Mouse (Mus musculus): Measurements from ENCODE around the gene Cntd1. TPM values are rescaled to one million over a fixed set of nuclear protein-coding genes. Genes with fewer than 3 reads are reported as not detected.

Gene Cntd1
- polyA plus RNA-seq, 1 experiment from 2014 or later = 1.7 TPM

DNA sequence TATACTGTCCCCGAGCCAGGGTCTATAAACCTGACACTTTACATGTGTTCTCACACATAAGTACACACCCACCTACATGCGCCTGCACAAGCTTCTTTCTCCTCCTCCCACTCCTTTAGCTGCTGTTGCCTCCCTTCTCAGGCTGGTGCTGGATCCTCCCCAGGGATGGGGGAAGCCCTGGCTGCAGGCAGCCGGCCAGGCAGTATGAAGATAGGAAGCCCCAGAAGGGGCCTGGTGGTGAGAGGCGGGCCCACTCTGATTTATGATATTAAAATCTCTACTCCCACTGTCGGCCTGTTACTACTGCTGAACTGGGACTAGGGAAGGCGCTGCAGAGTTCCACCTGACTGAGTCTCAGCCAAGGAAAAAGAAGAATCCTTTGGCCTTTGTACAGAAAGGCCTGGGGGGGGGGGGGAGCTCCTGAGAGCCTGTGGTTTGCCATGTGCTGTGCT, 19.5 kb upstream of the Cntd1 start:
- Histone ChIP-seq H3K4me1 (peaks cover 57% of the 10 kb centered on the region), H3K36me3 (peaks cover 22% of the 10 kb centered on the region), H3K4me2 (peak overlapping the region; percentile 98), H3K27me3 (peaks cover 34% of the 10 kb centered on the region), H3K9ac (peak overlapping the region; percentile 83; the same call in 1 of the 2 replicates), H3K4me3 (peak overlapping the region; percentile 63), H3K9me3 (no peaks in the 10 kb centered on the region), H3K27ac (peak overlapping the region; percentile 80)
- WGBS = 34% methylated on average over 6 of the region's 6 CpGs
- ATAC-seq (ENCODE audit: insufficient number of reproducible peaks, insufficient read depth, low FRiP score, low TSS enrichment, low read depth) = no peak

DNA sequence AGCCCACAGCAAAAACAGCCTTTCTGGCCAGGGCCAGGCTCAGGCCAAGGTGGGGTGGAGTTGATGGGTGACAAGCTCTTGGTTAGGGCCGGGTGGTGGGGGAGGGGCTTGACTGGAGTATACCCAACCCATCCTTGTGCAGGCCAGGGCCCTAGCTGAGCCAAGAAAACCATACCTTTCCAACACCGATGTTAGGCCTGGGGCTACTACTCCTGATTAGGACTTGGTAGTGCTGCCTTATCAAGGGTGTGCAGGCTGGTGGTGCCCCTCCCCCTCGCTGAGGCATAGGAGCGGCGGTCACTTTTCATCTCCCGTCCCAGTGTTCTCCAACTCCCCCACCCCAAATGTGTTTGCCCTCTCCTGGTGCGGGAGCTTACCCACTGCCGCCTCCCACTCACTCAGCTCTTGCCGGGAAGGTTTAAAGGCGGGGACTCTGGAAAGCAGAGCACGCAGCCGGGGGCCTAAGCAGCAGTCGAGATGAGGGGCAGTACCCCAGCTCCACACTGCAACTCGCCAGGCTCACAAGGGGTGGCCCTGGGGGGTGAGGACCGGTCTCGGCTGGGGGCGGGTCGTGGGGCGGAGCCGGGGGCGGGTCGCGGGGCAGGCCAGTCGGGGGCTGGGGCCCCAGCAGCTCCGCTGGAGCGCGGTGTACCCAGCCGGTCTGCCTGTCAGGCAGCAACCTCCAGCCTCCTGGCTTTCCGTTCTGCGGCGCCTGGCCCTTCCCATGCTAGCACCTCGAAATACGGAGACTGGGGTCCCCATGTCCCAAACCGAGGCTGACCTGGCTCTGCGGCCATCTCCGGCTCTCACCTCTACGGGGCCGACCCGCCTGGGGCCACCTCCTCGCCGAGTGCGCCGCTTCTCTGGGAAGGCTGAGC, 18.6 kb upstream of the Cntd1 start, which contains the start of gene Wnk4:
TSS of gene Wnk4 (plus strand) at position 620 of the 878 bp plus-strand sequence.
- Histone ChIP-seq H3K4me2 (peak within 1 kb of the TSS; percentile 98), H3K4me1 (peaks cover 59% of the 10 kb centered on the region), H3K27ac (peak within 1 kb of the TSS; percentile 80), H3K9me3 (no peaks in the 10 kb centered on the region), H3K27me3 (peaks cover 42% of the 10 kb centered on the region), H3K36me3 (peaks cover 22% of the 10 kb centered on the region), H3K4me3 (peak within 1 kb of the TSS; percentile 63), H3K9ac (peak within 1 kb of the TSS; percentile 83)
- under 1% methylated on average over 41 of the region's 43 CpGs for WGBS
- peak; percentile 82 for ATAC-seq (ENCODE audit: insufficient number of reproducible peaks, insufficient read depth, low FRiP score, low TSS enrichment, low read depth)

DNA sequence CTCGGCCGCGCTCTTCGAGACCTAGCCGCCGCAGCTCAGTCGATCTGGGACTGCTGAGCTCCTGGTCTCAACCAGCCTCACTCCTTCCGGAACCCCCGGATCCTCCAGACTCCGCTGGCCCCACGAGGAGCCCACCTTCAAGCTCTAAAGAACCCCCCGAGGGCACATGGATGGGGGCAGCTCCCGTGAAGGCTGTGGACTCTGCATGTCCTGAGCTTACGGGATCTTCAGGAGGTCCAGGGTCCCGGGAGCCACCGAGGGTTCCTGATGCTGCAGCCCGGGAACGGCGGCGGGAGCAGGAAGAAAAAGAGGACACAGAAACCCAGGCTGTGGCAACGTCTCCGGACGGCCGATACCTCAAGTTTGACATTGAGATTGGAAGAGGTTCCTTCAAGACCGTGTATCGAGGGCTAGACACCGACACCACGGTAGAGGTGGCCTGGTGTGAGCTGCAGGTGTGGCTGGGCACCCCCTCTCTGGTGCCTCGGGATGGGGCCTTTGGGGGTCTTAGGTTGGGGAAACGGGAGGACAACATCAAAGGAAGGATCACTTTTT, 17.9 kb upstream of the Cntd1 start:
- ATAC-seq (ENCODE audit: insufficient number of reproducible peaks, insufficient read depth, low FRiP score, low TSS enrichment, low read depth) = peak; percentile 4; the same call in 1 of the 2 replicates
- H3K27me3 ChIP-seq = peaks cover 49% of the 10 kb centered on the region
- under 1% methylated on average over 30 of the region's 30 CpGs for WGBS
- H3K9ac ChIP-seq = peak overlapping the region; percentile 83
- peak overlapping the region; percentile 98 for H3K4me2 ChIP-seq
- H3K4me3 ChIP-seq = peak overlapping the region; percentile 63
- no peaks in the 10 kb centered on the region for H3K9me3 ChIP-seq
- H3K27ac ChIP-seq = peak overlapping the region; percentile 80
- peaks cover 20% of the 10 kb centered on the region for H3K36me3 ChIP-seq
- peaks cover 63% of the 10 kb centered on the region for H3K4me1 ChIP-seq

DNA sequence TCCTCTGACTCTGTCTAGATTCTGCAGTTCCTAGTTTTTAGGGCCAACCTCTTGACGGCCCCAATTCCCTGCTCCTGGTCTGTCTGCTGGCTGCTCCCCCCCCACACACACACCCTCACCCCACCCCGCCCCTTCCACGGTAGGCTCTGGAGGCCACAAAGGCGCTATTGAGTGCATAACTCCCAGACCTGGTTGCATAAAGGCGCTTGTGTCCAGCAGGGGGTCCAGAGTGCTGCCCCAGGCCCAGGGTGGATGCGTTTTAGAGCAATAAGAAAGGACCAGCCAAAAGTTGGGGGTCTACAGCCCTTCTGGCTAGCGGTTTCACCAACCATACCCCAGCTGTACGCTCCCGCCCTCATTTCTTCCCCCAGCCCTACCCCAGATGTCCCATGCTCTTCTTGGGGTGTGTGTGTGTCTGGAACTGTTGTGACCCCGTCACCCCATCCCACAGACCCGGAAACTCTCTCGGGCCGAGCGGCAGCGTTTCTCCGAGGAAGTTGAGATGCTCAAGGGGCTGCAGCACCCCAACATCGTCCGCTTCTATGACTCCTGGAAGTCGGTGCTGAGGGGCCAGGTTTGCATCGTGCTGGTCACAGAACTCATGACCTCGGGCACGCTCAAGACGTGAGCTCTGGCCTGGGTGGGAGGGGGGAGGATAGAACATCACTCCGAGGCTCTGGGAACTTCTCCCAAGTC, 16.4 kb upstream of the Cntd1 start:
- peak overlapping the region; percentile 98 for H3K4me2 ChIP-seq
- WGBS = 3% methylated on average over 24 of the region's 24 CpGs
- peak overlapping the region; percentile 58 for H3K9ac ChIP-seq
- peak overlapping the region; percentile 63 for H3K4me3 ChIP-seq
- no peak for ATAC-seq (ENCODE audit: insufficient number of reproducible peaks, insufficient read depth, low FRiP score, low TSS enrichment, low read depth)
- no peaks in the 10 kb centered on the region for H3K9me3 ChIP-seq
- H3K4me1 ChIP-seq = peaks cover 63% of the 10 kb centered on the region
- H3K36me3 ChIP-seq = peaks cover 11% of the 10 kb centered on the region
- H3K27me3 ChIP-seq = peaks cover 60% of the 10 kb centered on the region
- no peak overlapping the region for H3K27ac ChIP-seq

DNA sequence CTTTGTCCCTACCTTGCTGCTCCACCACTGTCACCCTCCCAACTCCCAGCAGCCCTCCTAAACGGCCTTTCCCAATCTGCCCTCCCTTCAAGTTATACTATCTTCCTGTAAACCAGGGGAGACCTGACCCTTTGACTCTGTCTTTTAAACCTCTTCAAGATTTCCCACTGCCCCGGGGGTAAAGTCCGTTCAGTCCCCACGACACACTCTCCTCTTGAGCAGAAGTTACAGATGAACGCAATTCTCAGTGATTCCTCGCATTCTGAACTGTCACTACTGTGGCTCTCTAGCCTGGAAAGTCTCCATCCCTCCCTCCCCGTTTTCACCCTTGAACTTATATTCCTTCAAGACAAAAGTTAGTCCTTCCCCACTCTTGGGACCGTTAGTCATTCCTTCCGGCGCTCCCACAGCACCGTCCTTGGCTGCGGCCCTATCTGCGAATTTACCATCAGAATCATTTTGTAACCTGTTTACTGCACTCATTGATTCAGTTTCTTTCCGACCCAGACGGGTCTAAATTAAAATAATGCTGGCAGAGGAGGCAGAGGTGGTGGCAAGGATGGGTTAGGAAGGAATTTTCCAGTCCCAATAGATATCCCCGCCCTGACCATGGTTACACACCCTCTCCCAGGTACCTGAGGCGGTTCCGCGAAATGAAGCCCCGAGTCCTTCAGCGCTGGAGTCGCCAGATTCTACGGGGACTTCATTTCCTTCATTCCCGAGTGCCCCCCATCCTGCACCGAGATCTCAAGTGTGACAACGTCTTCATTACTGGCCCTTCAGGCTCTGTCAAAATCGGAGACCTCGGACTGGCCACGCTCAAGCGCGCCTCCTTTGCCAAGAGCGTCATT, 15.4 kb upstream of the Cntd1 start:
- Histone ChIP-seq H3K4me1 (peaks cover 59% of the 10 kb centered on the region), H3K4me2 (peak overlapping the region; percentile 98), H3K27me3 (peaks cover 66% of the 10 kb centered on the region), H3K4me3 (peak overlapping the region; percentile 63; the same call in 1 of the 2 replicates), H3K27ac (no peak overlapping the region), H3K9me3 (no peaks in the 10 kb centered on the region), H3K36me3 (peaks cover 7% of the 10 kb centered on the region), H3K9ac (no peak overlapping the region)
- WGBS = 4% methylated on average over 32 of the region's 32 CpGs
- no peak for ATAC-seq (ENCODE audit: insufficient number of reproducible peaks, insufficient read depth, low FRiP score, low TSS enrichment, low read depth)

DNA sequence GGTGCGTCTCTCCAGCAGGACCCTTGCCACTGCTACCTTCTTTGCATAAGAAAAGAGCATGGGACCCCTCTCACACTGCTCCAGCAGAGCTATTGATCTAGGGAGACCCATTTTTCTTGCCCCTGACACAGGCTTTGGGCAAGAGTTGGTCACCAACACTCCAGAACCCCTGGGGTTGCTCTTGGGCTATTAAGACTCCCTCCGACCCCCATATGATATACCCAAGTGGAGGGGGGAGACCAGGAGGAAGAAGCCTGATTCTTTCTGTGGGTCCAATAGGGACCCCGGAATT, 14.9 kb upstream of the Cntd1 start:
- peaks cover 72% of the 10 kb centered on the region for H3K27me3 ChIP-seq
- no peaks in the 10 kb centered on the region for H3K9me3 ChIP-seq
- H3K4me3 ChIP-seq = no peak overlapping the region
- H3K27ac ChIP-seq = no peak overlapping the region
- ATAC-seq (ENCODE audit: insufficient number of reproducible peaks, insufficient read depth, low FRiP score, low TSS enrichment, low read depth) = no peak
- H3K36me3 ChIP-seq = peaks cover under 1% of the 10 kb centered on the region; the same call in 1 of the 2 replicates
- H3K4me1 ChIP-seq = peaks cover 53% of the 10 kb centered on the region
- 13% methylated on average over 3 of the region's 3 CpGs for WGBS
- peak overlapping the region; percentile 24; the same call in 1 of the 2 replicates for H3K4me2 ChIP-seq
- H3K9ac ChIP-seq = no peak overlapping the region

DNA sequence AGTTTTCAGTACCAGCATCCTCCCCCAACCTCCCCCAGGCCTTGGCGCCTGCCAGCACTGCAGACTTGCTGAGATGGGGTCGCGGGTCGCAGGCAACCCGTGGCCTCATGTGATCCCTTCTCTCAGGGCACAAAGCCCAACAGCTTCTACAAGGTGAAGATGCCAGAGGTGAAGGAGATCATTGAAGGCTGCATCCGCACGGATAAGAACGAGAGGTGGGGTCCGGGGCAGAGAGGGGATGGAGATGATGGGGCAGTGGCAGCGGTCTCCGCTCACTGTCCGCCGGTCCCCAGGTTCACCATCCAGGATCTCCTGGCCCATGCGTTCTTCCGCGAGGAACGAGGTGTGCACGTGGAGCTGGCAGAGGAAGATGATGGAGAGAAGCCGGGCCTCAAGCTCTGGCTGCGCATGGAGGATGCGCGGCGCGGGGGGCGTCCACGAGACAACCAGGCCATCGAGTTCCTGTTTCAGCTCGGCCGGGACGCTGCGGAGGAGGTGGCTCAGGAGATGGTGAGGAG, 13.8 kb upstream of the Cntd1 start:
- Histone ChIP-seq H3K9me3 (no peaks in the 10 kb centered on the region), H3K36me3 (no peaks in the 10 kb centered on the region), H3K27ac (no peak overlapping the region), H3K4me3 (peak overlapping the region; percentile 43), H3K4me2 (peak overlapping the region; percentile 61), H3K4me1 (peaks cover 42% of the 10 kb centered on the region), H3K9ac (peak overlapping the region; percentile 67), H3K27me3 (peaks cover 73% of the 10 kb centered on the region)
- WGBS = 2% methylated on average over 31 of the region's 31 CpGs
- no peak for ATAC-seq (ENCODE audit: insufficient number of reproducible peaks, insufficient read depth, low FRiP score, low TSS enrichment, low read depth)

DNA sequence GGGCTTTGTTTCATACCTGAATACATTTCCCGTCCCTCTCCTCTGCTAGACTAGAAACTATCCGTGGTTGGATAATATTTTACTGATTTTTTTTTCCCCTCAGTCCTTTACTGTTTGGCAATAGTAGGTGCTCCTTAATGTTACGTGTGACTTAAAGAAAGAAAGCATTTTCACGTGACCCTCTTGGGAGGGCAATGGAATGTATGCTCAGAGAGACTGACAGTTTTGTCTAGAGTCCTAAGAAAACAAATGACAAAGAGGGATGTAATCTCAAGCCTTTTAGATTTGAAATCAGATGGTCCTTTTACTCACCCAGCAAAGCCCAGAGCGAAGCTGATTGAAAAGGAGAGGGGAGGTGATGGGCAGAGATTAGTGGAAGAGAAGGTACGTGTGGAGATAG, 12.9 kb upstream of the Cntd1 start:
- H3K9me3 ChIP-seq = no peaks in the 10 kb centered on the region
- H3K4me1 ChIP-seq = peaks cover 35% of the 10 kb centered on the region
- no peaks in the 10 kb centered on the region for H3K36me3 ChIP-seq
- ATAC-seq (ENCODE audit: insufficient number of reproducible peaks, insufficient read depth, low FRiP score, low TSS enrichment, low read depth) = no peak
- H3K27me3 ChIP-seq = peaks cover 77% of the 10 kb centered on the region
- 23% methylated on average over 6 of the region's 6 CpGs for WGBS
- no peak overlapping the region for H3K9ac ChIP-seq
- H3K27ac ChIP-seq = no peak overlapping the region
- H3K4me3 ChIP-seq = peak overlapping the region; percentile 43; the same call in 1 of the 2 replicates
- peak overlapping the region; percentile 61 for H3K4me2 ChIP-seq

DNA sequence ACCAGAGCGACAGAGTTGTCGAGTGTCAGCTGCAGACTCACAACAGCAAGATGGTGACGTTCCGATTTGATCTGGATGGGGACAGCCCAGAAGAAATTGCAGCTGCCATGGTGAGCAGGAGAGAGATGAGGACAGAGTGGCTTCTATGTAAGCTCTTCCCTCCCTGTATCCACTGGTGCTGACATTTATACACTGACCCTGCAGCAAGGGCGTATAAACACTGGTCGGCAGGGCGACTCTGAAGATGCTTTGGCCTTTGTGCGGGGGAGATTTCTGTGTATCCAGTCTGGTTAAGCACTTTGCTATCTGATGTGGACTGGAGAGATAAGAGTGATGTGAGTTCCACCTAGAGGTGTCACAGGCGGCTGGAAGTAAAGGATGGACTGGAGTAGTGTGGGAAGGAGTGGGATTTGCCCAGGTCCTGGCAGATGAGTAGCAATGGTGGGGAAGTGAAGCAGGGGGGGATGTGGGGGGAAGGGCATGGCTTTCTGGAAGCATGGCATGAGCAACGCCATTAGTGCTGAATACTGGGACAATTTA, 9.2 kb upstream of the Cntd1 start:
- Histone ChIP-seq H3K9ac (no peak overlapping the region), H3K4me3 (no peak overlapping the region), H3K4me1 (peaks cover 9% of the 10 kb centered on the region), H3K27me3 (peaks cover 44% of the 10 kb centered on the region), H3K27ac (no peak overlapping the region), H3K4me2 (no peak overlapping the region), H3K9me3 (no peaks in the 10 kb centered on the region), H3K36me3 (no peaks in the 10 kb centered on the region)
- 31% methylated on average over 10 of the region's 10 CpGs for WGBS
- ATAC-seq (ENCODE audit: insufficient number of reproducible peaks, insufficient read depth, low FRiP score, low TSS enrichment, low read depth) = no peak

DNA sequence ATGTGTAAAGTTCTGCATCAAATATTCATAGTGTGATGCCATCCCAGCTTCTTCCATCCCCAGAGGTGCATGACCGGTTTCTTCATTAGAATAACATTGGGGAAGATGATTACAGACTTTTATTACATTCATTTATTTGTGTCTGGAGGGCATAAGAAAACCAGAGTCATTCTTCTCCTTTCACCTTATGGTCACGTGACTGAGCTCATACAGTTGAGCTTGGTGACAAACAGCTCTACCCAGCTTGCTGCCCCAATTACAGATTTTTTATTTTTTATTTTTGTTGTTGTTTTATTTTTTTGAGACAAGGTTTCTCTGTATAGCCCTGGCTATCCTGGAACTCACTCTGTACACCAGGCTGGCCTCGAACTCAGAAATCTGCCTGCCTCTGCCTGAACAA, 6.4 kb upstream of the Cntd1 start:
- Histone ChIP-seq H3K9ac (no peak overlapping the region), H3K9me3 (no peaks in the 10 kb centered on the region), H3K27me3 (peaks cover 21% of the 10 kb centered on the region), H3K4me2 (no peak overlapping the region), H3K36me3 (peaks cover 12% of the 10 kb centered on the region; the same call in 1 of the 2 replicates), H3K4me3 (no peak overlapping the region), H3K4me1 (peaks cover 16% of the 10 kb centered on the region), H3K27ac (no peak overlapping the region)
- 86% methylated on average over 3 of the region's 3 CpGs for WGBS
- no peak for ATAC-seq (ENCODE audit: insufficient number of reproducible peaks, insufficient read depth, low FRiP score, low TSS enrichment, low read depth)

Measured in embryonic facial prominence, embryonic 13.5 days (tissue).